Mouse (Mus musculus) heart, postnatal 25 days (tissue): Measurements from ENCODE around the gene Klk1b4. TPM values are rescaled to one million over a fixed set of nuclear protein-coding genes. Genes with fewer than 3 reads are reported as not detected.
"Not testable (repeated sequence)": the region's sequence is repeated elsewhere in the genome, so short reads cannot be mapped to it uniquely, and the experiment has no call there.

Experiments
- DNase-seq: peaks from one replicate; pipeline ENCODE4 v3.0.0; 2022; ENCODE audit warnings: low spot score
- intact Hi-C: fragments of 180-260 bp; cut with DNase I; formaldehyde crosslinking; loops from one replicate; pipeline ENCODE4 v1.15.1; 2025
- total RNA-seq, 2 experiments: library from RNA; stranded (reverse); gene quantifications; 2 replicates each; pipeline ENCODE4 v1.2.3; 2021

Klk1b4 gene
- total RNA-seq, 2 experiments from 2014 or later, result not detected

DNA sequence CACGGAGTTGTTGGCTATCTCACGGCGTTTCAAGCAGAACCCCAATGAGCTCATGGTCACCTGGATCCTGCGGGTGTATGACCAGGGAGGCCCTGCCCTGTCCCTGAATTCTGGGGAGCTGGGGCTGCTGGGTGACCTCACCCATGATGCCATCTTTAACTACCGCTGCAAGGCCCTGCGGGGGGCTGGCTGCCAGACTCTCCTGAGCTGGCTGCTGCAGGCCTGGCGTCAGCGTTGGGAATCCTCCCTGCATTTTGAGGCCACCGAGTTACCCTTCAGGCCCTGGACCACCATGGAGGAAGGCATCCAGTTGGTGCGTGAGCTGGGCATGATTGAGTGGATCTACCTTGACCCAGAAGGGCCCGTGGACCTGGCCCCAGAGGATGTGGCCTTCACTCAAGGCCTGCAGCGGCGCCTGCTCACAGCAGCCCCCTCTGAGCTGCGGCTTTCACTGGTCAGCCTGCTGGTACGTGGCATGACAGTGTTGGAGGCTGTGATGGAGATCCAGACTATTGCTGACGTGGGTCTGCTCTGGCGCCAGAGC, 43.6 kb downstream of the Klk1b4 start:
- intact Hi-C loops, DNase-seq: not testable (repeated sequence)

DNA sequence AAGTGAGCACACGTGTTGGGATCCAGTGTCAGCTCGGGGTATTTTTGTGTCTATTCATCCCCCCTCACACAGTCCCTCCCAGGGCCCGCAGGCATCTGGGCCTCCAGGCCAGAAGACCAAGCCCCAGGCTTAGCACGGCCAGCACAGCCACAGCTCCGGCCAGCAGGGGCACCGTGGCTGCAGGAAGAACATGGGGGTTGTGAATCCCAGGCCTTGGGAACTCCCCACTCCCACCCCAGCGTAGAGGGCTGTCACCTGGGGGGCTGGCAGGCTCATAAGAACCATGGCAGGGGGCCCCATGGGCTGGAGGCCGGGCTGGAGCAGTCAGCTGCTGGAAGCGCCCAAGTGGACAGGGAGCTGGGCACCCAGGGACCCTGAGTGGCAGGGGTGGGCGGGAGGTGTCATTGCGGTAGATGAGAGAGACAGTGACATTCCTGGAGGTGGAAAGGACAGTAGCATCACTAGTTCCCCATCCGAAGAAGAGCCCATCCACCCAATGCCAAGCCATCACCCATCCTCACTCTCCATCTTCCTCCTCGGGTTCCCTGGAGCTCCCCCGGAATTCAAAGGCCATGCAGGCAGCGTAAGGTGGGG, 45.9 kb downstream of the Klk1b4 start:
- intact Hi-C loops, result no loop called here
- no peak for DNase-seq

DNA sequence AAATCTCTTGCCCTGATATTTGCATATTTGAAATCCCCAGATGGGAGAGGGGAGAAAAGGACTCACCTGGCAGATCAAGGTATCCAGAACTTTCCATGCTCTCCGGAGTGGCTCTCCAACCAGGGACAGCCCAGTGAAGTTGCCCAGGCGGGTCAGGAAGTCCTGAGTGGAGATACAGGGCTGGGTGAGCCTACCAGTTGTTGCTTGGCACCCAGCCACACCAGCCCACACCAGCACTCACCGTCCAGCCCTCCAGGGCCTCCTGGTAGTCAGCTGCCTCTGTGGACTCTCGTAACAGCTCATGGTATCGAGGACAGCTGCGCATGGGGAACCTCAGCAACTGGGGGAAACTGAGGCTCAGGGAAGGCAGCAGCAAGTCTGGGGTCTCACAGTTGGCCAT, 47.7 kb downstream of the Klk1b4 start:
- intact Hi-C loops, result no loop called here
- no peak for DNase-seq

DNA sequence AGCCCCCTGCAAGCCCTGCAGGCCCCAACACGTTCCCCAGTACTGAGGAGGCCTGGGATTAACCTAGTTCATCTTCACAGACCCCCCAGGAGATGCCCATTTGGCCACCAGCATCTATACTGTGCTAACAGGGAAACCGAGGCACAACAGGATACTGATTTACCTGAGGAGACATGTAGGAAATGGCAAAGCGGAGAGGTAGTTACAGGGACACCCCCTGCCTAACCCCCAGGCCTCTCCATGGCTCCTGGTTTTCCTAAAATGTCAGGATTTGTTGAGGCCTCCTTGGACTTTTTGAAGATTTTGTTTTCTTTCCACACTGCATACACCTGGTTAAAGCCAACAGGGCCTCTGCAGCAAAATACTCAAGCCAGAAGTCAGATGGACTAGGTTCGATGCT, 50.0 kb downstream of the Klk1b4 start, which contains the start of gene Acp4:
Gene Acp4 (minus strand): TSS at position 101 of the 400 bp plus-strand sequence.
- DNase-seq, result no peak
- intact Hi-C loops, result no loop called here

DNA sequence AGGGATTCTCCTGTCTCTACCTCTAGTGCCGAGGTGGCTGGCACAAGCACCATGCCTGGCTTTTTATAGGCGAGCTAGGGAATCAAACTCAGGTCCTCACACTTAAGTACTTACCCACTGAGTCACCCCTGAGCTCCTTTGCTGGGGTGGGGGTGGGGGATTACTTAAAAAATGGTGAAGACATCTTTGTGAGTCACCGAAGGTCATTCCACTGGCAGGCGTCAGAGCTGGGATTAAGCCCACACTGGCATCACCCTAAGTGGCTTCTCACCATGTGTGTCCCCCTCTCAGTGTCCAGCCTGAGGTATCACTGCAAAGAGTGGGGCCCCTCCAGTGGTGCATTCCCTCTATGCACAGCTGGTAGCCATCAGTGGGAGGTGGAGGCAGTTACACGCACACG, 53.2 kb downstream of the Klk1b4 start:
- intact Hi-C loops, result loop anchor here (5.0 kb wide), 1 partner anchor 42 kb away; no protein-coding TSS in a partner anchor
- no peak for DNase-seq

DNA sequence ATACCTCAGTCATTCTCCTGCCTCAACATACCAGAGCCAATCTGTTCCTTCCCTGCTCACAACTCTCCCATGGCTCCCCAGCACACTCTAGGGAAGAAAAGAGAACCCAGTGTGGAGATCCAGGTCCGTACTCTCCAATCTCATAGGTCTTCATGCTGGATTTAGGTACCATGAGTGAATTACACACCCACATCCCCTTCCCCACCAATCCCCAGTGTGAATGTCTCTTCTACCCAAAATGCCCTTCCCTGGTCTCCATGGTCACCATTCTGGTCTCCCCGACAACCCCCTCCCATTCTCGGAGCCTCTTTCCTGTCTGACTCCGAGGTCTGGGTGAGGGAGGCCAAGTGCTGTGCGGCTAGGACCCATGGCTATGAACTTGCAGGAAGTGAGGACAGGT, 53.9 kb downstream of the Klk1b4 start, which contains the start of gene Gm15517:
Gene Gm15517 (plus strand): TSS at position 301 of the 400 bp plus-strand sequence.
- intact Hi-C loops, result loop anchor here (5.0 kb wide), 1 partner anchor 41 kb away; no protein-coding TSS in a partner anchor
- DNase-seq, result no peak

Other genes with a start within 250 kb of the Klk1b4 start
- gene Klk1b1, start 240.7 kb upstream of the Klk1b4 start, total RNA-seq, result not detected
- not detected for gene Klk1b9, start 231.4 kb upstream of the Klk1b4 start, total RNA-seq
- gene Klk1b11, start 211.6 kb upstream of the Klk1b4 start, total RNA-seq, result not detected
- under 1 TPM; 0.36 TPM for gene Klk1b26, start 195.3 kb upstream of the Klk1b4 start, total RNA-seq
- gene Klk1b27, start 155.1 kb upstream of the Klk1b4 start, total RNA-seq, result not detected
- not detected for gene Klk1b21, start 105.1 kb upstream of the Klk1b4 start, total RNA-seq
- not detected for gene Klk1b22, start 94.8 kb upstream of the Klk1b4 start, total RNA-seq
- gene Klk1b16, start 70.7 kb upstream of the Klk1b4 start, total RNA-seq, result not detected
- gene Klk1b24, start 19.2 kb upstream of the Klk1b4 start, total RNA-seq, result not detected
- gene Klk1b3, start 9.2 kb upstream of the Klk1b4 start, total RNA-seq, result not detected
- gene Klk1b5, start 8.5 kb downstream of the Klk1b4 start, total RNA-seq, result not detected
- gene Klk1, start 17.9 kb downstream of the Klk1b4 start, total RNA-seq, result not detected
- not detected for gene Gm36864, start 28.7 kb downstream of the Klk1b4 start, total RNA-seq
- gene 1700028J19Rik, start 39.3 kb downstream of the Klk1b4 start, total RNA-seq, result under 1 TPM; 0.31 to 0.56 TPM
- gene 2410002F23Rik, start 39.3 kb downstream of the Klk1b4 start, total RNA-seq, result 10 to 100 TPM; 14.1 to 14.5 TPM
- not detected for gene Acp4, start 49.9 kb downstream of the Klk1b4 start, total RNA-seq
- gene Gm15517, start 54.0 kb downstream of the Klk1b4 start, total RNA-seq, result not detected
- gene Clec11a, start 99.5 kb downstream of the Klk1b4 start, total RNA-seq, result 1 to 10 TPM in 1 of 2 experiments, under 1 TPM in 1; 0.87 to 1.0 TPM
- 1 to 10 TPM; 1.6 to 2.0 TPM for gene Shank1, start 102.8 kb downstream of the Klk1b4 start, total RNA-seq
- gene Syt3, start 176.7 kb downstream of the Klk1b4 start, total RNA-seq, result 1 to 10 TPM; 1.3 to 2.2 TPM
- gene 1700008O03Rik, start 178.4 kb downstream of the Klk1b4 start, total RNA-seq, result under 1 TPM; 0.28 to 0.62 TPM
- gene Lrrc4b, start 221.6 kb downstream of the Klk1b4 start, total RNA-seq, result 10 to 100 TPM; 27.9 to 32.7 TPM